Mouse (Mus musculus): ENCODE results near the gene Dgcr6. TPM values are rescaled to one million over a fixed set of nuclear protein-coding genes. Genes with fewer than 3 reads are reported as not detected.
"Not testable (repeated sequence)": the region's sequence is repeated elsewhere in the genome, so short reads cannot be mapped to it uniquely, and the experiment has no call there.

Dgcr6 gene
- not detected in 2 replicates for polyA plus RNA-seq (2012; ENCODE audit: insufficient read depth, insufficient read length, low replicate concordance, missing spikeins)

GRCm38 (mm10) chr16:18052731-18053202 lies at the start of gene Dgcr6:
Gene Dgcr6, plus strand, starts transcription at chr16:18052860.
- WGBS, result 16% methylated on average over 11 of the region's 11 CpGs
- no peak within 1 kb of the TSS for H3K4me3 ChIP-seq (ENCODE audit: insufficient read depth, low read depth, low read length)
- H3K27ac ChIP-seq (ENCODE audit: insufficient read depth, low read depth, low read length), result no peak within 1 kb of the TSS
- TF ChIP-seq POLR2A (IDR thresholded peaks at IDR 0.05; ENCODE audit: insufficient read depth, low read depth, low read length) (no peak), CTCF (IDR thresholded peaks at IDR 0.05; ENCODE audit: insufficient read depth, low read depth, low read length) (peak; percentile 76)
- H3K4me1 ChIP-seq (ENCODE audit: control insufficient read depth, insufficient read depth, low read length), result peaks cover 2% of the 10 kb centered on the region; the same call in 1 of the 2 replicates

GRCm38 (mm10) chr16:18004589-18004988 lies 48.1 kb upstream of the Dgcr6 start:
- Histone ChIP-seq H3K4me3 (ENCODE audit: insufficient read depth, low read depth, low read length) (no peak overlapping the region), H3K27ac (ENCODE audit: insufficient read depth, low read depth, low read length) (no peak overlapping the region), H3K4me1 (ENCODE audit: control insufficient read depth, insufficient read depth, low read length) (no peaks in the 10 kb centered on the region)
- WGBS, result 45% methylated on average over 5 of the region's 5 CpGs
- TF ChIP-seq POLR2A (IDR thresholded peaks at IDR 0.05; ENCODE audit: insufficient read depth, low read depth, low read length), result no peak
- TF ChIP-seq CTCF (IDR thresholded peaks at IDR 0.05; ENCODE audit: insufficient read depth, low read depth, low read length), result no peak

- TF ChIP-seq CTCF (IDR thresholded peaks at IDR 0.05; ENCODE audit: insufficient read depth, low read depth, low read length) (no peak), POLR2A (IDR thresholded peaks at IDR 0.05; ENCODE audit: insufficient read depth, low read depth, low read length) (no peak)
- no peak overlapping the region for H3K27ac ChIP-seq (ENCODE audit: insufficient read depth, low read depth, low read length)
- 60% methylated on average over 4 of the region's 4 CpGs for WGBS
- no peaks in the 10 kb centered on the region for H3K4me1 ChIP-seq (ENCODE audit: control insufficient read depth, insufficient read depth, low read length)
- H3K4me3 ChIP-seq (ENCODE audit: insufficient read depth, low read depth, low read length), result no peak overlapping the region
Observed at GRCm38 (mm10) chr16:18007083-18007482, 45.6 kb upstream of the Dgcr6 start.

- H3K4me3 ChIP-seq (ENCODE audit: insufficient read depth, low read depth, low read length), result no peak overlapping the region
- no peaks in the 10 kb centered on the region for H3K4me1 ChIP-seq (ENCODE audit: control insufficient read depth, insufficient read depth, low read length)
- TF ChIP-seq CTCF (IDR thresholded peaks at IDR 0.05; ENCODE audit: insufficient read depth, low read depth, low read length) (no peak), POLR2A (IDR thresholded peaks at IDR 0.05; ENCODE audit: insufficient read depth, low read depth, low read length) (no peak)
- WGBS, result 77% methylated on average over 6 of the region's 6 CpGs
- H3K27ac ChIP-seq (ENCODE audit: insufficient read depth, low read depth, low read length), result no peak overlapping the region
Observed at GRCm38 (mm10) chr16:18011101-18011500, 41.6 kb upstream of the Dgcr6 start.

- 83% methylated on average over 4 of the region's 4 CpGs for WGBS
Observed at GRCm38 (mm10) chr16:18016482-18016881, 36.2 kb upstream of the Dgcr6 start.

GRCm38 (mm10) chr16:18022780-18023557 lies 29.7 kb upstream of the Dgcr6 start:
- H3K4me1 ChIP-seq (ENCODE audit: control insufficient read depth, insufficient read depth, low read length), result no peaks in the 10 kb centered on the region
- H3K27ac ChIP-seq (ENCODE audit: insufficient read depth, low read depth, low read length), result no peak overlapping the region
- no peak for TF ChIP-seq CTCF (IDR thresholded peaks at IDR 0.05; ENCODE audit: insufficient read depth, low read depth, low read length)
- no peak overlapping the region for H3K4me3 ChIP-seq (ENCODE audit: insufficient read depth, low read depth, low read length)
- 75% methylated on average over 8 of the region's 8 CpGs for WGBS

More at GRCm38 (mm10) chr16:18016482-18016881, 36.2 kb upstream of the Dgcr6 start:
- not testable (repeated sequence) for H3K4me3 ChIP-seq (ENCODE audit: insufficient read depth, low read depth, low read length); H3K4me1 ChIP-seq (ENCODE audit: control insufficient read depth, insufficient read depth, low read length); H3K27ac ChIP-seq (ENCODE audit: insufficient read depth, low read depth, low read length)

- H3K4me3 ChIP-seq (ENCODE audit: insufficient read depth, low read depth, low read length), result no peak overlapping the region
- H3K27ac ChIP-seq (ENCODE audit: insufficient read depth, low read depth, low read length), result no peak overlapping the region
- no peaks in the 10 kb centered on the region for H3K4me1 ChIP-seq (ENCODE audit: control insufficient read depth, insufficient read depth, low read length)
- TF ChIP-seq CTCF (IDR thresholded peaks at IDR 0.05; ENCODE audit: insufficient read depth, low read depth, low read length), result no peak
- no peak for TF ChIP-seq POLR2A (IDR thresholded peaks at IDR 0.05; ENCODE audit: insufficient read depth, low read depth, low read length)
- 63% methylated on average over 2 of the region's 2 CpGs for WGBS
Observed at GRCm38 (mm10) chr16:18027371-18027770, 25.3 kb upstream of the Dgcr6 start.

- peaks cover 3% of the 10 kb centered on the region; the same call in 1 of the 2 replicates for H3K4me1 ChIP-seq (ENCODE audit: control insufficient read depth, insufficient read depth, low read length)
- TF ChIP-seq POLR2A (IDR thresholded peaks at IDR 0.05; ENCODE audit: insufficient read depth, low read depth, low read length), result no peak
- no peak for TF ChIP-seq CTCF (IDR thresholded peaks at IDR 0.05; ENCODE audit: insufficient read depth, low read depth, low read length)
- no peak overlapping the region for H3K27ac ChIP-seq (ENCODE audit: insufficient read depth, low read depth, low read length)
- WGBS, result 48% methylated on average over 2 of the region's 2 CpGs
- no peak overlapping the region for H3K4me3 ChIP-seq (ENCODE audit: insufficient read depth, low read depth, low read length)
Observed at GRCm38 (mm10) chr16:18031752-18032151, 20.9 kb upstream of the Dgcr6 start.

- H3K4me3 ChIP-seq (ENCODE audit: insufficient read depth, low read depth, low read length), result no peak overlapping the region
- WGBS, result 58% methylated on average over 4 of the region's 4 CpGs
- H3K4me1 ChIP-seq (ENCODE audit: control insufficient read depth, insufficient read depth, low read length), result peaks cover 3% of the 10 kb centered on the region; the same call in 1 of the 2 replicates
- H3K27ac ChIP-seq (ENCODE audit: insufficient read depth, low read depth, low read length), result no peak overlapping the region
- TF ChIP-seq POLR2A (IDR thresholded peaks at IDR 0.05; ENCODE audit: insufficient read depth, low read depth, low read length) (no peak), CTCF (IDR thresholded peaks at IDR 0.05; ENCODE audit: insufficient read depth, low read depth, low read length) (no peak)
Observed at GRCm38 (mm10) chr16:18033289-18033688, 19.4 kb upstream of the Dgcr6 start.
